Mouse (Mus musculus): ENCODE measurements at regions not wholly inside any gene's neighbourhood (a gene's known extent, or its start where the extent isn't known, plus 50 kb on each side); places are given as distances from the start of the nearest gene placed in this dataset.

DNA sequence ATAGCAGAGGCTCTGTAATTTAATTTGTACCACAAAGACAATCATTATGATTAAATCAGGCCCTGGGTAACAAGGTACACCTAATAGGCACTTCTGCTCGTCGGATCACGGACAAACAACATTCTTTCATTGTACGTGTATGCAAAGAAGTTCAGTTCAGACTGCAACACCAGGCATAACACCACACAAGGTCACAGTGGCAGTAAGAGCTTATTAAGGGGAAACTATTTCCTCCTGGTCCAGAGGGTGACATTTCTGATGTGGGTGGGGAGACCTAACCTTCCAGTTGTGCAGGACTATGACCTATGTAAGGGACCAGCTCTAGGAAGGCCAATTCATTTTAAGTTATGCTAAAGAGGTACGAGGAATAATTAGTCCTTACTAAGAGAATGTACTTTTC is 225.0 kb upstream of the Gm9747 start:
- no peak for DNase-seq (ENCODE audit: extremely low spot score in 1 of 2, low spot score in 2 of 2)
- intact Hi-C loops (cut with DNase I): no loop called here

GRCm38 (mm10) chr1:82008805-82009204 is 224.1 kb upstream of the Gm9747 start:
- intact Hi-C loops (cut with DNase I): no loop called here
- no peak for DNase-seq (ENCODE audit: extremely low spot score in 1 of 2, low spot score in 2 of 2)

- DNase-seq (ENCODE audit: extremely low spot score in 1 of 2, low spot score in 2 of 2): no peak
- intact Hi-C loops (cut with DNase I): no loop called here
Observed at GRCm38 (mm10) chr1:82010995-82011394, 221.9 kb upstream of the Gm9747 start.

DNA sequence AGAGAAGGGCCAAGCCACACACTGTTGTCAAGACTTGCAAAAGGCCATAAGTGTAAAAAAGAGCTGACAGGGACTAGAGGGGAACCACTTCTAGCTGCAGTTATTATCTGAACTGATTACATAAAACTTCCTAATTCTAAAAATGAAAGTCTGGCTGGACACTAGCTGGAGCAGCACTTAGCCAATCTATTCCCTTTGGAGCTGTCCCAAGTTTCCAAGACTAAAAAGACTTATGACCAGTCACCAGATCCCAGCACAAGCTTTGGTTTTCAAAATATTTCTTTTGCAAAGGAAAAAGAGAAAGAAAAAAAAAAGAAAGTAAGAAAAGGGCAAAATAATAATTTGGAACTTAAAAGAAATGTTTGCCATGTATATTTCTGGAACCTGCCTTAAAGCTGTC is 217.6 kb upstream of the Gm9747 start:
- intact Hi-C loops (cut with DNase I): no loop called here

GRCm38 (mm10) chr1:82018701-82019404 is 214.1 kb upstream of the Gm9747 start:
- intact Hi-C loops (cut with DNase I): no loop called here
- DNase-seq (ENCODE audit: extremely low spot score in 1 of 2, low spot score in 2 of 2): no peak

More for the DNA sequence above, 217.6 kb upstream of the Gm9747 start:
- DNase-seq (ENCODE audit: extremely low spot score in 1 of 2, low spot score in 2 of 2): no peak

DNA sequence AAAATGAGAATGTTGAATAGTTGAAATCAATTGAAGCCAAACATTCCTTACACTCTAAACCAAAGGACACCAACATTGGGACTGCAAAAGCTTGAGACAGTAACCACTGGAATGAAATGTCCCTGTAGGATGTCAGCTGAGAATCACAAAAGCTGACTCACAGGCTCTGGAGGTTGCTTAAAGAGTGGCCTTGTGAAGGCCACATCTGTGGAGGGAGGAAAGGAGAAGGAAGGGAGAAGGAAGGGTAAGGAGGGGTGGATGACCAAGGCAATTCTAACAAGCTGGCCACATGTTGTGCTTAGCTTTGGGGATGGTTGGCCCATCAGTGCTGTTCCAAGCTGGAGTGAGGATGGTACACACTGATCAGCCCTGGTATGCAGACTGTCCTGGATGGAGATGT is 205.2 kb upstream of the Gm9747 start:
- intact Hi-C loops (cut with DNase I): no loop called here
- no peak for DNase-seq (ENCODE audit: extremely low spot score in 1 of 2, low spot score in 2 of 2)

DNA sequence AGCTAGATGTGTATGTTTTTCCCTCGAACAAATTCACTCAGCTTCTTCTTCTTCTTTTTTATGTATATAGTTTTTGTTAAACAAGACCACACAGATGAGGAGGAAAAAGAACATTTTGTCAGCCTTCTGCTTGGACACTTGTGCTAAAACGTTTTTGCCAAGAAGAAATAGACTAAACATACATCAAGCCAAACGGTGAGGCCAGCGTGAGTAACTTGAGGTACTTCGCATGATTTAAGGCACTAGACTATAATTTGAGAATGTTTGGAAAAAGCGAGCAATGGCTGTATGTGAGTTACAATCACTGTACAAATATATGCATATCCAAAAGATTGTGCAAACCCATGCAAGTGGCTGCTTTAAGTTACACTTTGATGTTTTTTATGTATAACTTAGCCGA is 201.8 kb upstream of the Gm9747 start:
- DNase-seq (ENCODE audit: extremely low spot score in 1 of 2, low spot score in 2 of 2): no peak
- intact Hi-C loops (cut with DNase I): no loop called here

DNA sequence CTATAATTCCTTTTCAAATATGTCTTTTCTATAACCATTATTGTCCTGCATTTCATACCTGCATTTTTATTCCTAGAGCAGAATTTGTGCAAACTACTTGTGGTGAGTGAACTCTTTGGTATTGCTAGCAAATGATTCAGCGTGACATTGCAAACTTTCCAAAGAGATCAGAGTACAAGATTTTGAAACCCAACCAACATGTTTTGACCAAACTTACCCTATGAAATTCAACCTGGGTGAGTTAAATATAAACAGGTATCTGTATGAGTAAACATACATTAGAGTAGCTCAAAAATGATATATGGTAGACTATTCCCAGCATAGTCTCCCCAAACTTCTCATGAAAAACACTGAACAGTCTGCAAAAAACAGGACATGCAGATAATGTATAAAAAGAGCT is 200.5 kb upstream of the Gm9747 start:
- intact Hi-C loops (cut with DNase I): no loop called here
- DNase-seq (ENCODE audit: extremely low spot score in 1 of 2, low spot score in 2 of 2): no peak

DNA sequence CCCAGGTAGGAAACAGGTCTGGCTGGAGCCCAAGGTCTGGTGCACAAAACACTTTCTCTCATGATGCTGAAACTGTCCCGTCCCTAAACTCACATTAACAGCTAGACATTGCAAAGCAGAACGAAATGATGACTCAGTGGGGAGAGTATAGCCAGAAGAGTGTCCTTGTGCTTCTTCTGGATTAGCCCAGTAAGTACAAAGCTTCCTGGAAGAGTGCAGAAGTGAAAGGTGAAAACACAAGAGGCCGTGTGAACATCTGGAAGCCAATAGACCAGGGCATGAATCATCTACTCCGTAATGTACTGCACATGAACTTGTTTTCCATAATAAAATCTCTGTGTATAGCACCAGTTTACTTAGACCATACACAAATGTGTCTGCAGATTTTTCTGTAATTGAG is 194.7 kb upstream of the Gm9747 start:
- no peak for DNase-seq (ENCODE audit: extremely low spot score in 1 of 2, low spot score in 2 of 2)

GRCm38 (mm10) chr1:82038698-82039097 is 194.2 kb upstream of the Gm9747 start:
- intact Hi-C loops (cut with DNase I): no loop called here

More for the DNA sequence above, 194.7 kb upstream of the Gm9747 start:
- intact Hi-C loops (cut with DNase I): no loop called here

DNA sequence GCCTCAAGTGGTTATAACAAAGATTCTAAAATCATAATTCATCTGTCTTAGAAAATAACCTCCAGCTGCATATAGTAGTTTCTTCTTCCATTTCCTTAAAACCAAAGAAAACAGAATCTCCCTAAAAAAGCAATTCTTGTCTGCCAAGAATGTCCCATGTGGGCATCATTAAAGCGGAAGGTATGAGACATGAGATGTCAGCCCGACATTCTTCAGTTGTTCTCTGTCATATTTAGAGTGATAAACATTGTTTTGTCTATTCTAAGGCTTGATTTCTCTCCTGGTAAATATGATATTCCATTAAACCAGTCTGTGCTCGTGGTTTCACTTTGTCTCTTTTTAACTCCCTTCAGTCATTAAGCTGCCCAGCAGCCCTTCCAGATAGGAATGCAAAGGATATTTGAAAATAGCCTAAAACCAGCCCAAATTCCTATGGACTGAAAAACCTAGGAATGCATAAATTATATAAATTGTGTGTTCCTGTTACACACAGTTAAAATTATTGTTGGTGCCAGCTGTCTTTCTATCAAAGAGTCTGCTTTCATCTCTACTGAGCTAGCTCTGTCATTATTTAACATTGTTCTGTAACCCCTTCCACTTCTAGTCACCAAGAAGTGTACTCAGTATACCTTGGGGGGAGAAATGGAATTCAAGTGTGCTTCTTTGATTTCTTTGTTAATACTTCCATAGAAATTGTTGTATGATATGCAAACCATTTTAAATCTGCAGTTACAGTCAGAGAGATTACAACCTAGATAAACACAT is 191.4 kb upstream of the Gm9747 start:
- DNase-seq (ENCODE audit: extremely low spot score in 1 of 2, low spot score in 2 of 2): no peak
- intact Hi-C loops (cut with DNase I): no loop called here

More at GRCm38 (mm10) chr1:82038698-82039097, 194.2 kb upstream of the Gm9747 start:
- DNase-seq (ENCODE audit: extremely low spot score in 1 of 2, low spot score in 2 of 2): no peak

- DNase-seq (ENCODE audit: extremely low spot score in 1 of 2, low spot score in 2 of 2): no peak
- intact Hi-C loops (cut with DNase I): no loop called here
Observed at GRCm38 (mm10) chr1:82042051-82042432, 190.9 kb upstream of the Gm9747 start.

- DNase-seq (ENCODE audit: extremely low spot score in 1 of 2, low spot score in 2 of 2): no peak
- intact Hi-C loops (cut with DNase I): no loop called here
Observed at GRCm38 (mm10) chr1:82042527-82042926, 190.4 kb upstream of the Gm9747 start.

- intact Hi-C loops (cut with DNase I): no loop called here
- DNase-seq (ENCODE audit: extremely low spot score in 1 of 2, low spot score in 2 of 2): no peak
Observed at GRCm38 (mm10) chr1:82066291-82066690, 166.6 kb upstream of the Gm9747 start.

DNA sequence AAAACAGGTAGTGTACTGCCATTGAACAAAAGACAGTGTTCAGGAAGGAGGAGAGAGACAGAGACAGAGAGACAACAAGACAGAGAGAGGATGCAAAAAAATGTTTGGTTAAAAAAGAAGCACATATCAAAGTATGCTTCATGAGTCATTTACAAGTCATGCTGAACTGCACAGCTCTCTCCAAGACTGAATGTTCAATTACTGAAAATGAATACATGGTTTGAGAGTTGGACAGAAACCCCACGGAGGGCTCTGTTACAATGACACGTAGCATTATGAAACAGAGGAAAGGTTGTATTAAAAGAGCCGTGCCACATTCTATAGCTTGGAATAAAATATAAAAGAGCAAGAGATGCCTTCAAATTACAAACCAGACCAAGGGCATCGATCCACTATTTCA is 164.3 kb upstream of the Gm9747 start:
- intact Hi-C loops (cut with DNase I): no loop called here
- DNase-seq (ENCODE audit: extremely low spot score in 1 of 2, low spot score in 2 of 2): no peak

GRCm38 (mm10) chr1:82070181-82071109 is 162.5 kb upstream of the Gm9747 start:
- no peak for DNase-seq (ENCODE audit: extremely low spot score in 1 of 2, low spot score in 2 of 2)
- intact Hi-C loops (cut with DNase I): no loop called here

DNA sequence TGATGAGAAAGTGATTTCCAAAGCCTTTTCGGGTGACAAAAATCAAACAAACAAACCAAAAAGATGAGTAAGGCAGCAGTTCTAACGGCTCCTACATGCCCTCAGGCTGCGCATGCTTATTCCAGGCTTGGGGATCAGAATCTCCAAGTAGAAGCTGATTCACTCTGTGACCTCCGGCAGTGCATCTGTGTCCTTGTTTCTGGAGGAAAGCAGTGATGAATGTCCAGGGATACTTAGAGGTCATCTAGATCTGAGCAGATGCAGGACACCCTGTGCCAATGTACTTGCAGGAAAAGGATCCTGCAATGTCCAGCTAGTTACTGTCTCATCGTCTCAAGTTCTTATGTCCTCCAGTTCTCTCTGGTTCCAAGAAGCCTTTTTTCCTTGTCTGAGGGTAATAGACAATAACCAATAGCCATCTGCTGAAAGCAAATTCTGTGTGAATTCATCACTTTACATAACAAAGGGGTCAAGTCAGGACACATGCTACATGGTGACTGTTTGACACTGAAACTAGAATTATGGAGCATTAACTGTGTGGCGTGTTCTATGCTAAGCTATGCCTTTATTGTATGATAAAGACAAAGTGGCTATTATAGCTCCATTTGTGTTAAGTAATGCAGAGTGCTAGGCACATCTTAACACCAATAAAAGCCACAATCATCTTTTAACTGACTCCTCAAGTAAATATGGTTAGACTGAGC is 143.6 kb upstream of the Gm9747 start:
- no peak for DNase-seq (ENCODE audit: extremely low spot score in 1 of 2, low spot score in 2 of 2)
- intact Hi-C loops (cut with DNase I): no loop called here

GRCm38 (mm10) chr1:82095101-82095500 is 137.8 kb upstream of the Gm9747 start:
- no peak for DNase-seq (ENCODE audit: extremely low spot score in 1 of 2, low spot score in 2 of 2)
- intact Hi-C loops (cut with DNase I): no loop called here

- DNase-seq (ENCODE audit: extremely low spot score in 1 of 2, low spot score in 2 of 2): no peak
- intact Hi-C loops (cut with DNase I): no loop called here
Observed at GRCm38 (mm10) chr1:82106756-82107155, 126.2 kb upstream of the Gm9747 start.
